Mouse (Mus musculus): ENCODE data around the gene Rxrb. TPM values are rescaled to one million over a fixed set of nuclear protein-coding genes. Genes with fewer than 3 reads are reported as not detected.

Rxrb gene
- total and polyA plus RNA-seq, 2 experiments from 2014 or later, result 28.4 to 29.4 TPM

DNA sequence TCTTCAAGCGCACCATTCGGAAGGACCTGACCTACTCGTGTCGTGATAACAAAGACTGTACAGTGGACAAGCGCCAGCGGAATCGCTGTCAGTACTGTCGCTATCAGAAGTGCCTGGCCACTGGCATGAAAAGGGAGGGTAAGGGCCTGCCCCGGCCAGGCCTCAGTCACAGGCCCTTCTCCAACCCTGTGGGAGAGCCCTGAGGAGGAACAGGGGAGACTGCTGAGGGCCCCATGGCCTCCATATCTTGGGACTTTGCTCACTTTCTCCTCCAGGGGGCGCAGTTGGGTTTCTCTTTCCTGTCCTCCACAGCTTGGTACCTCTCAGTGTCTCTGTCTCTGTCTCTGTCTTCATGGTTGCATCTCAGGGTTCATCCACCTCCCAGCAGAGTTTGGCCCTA is 2.5 kb downstream of the Rxrb start:
- no peak overlapping the region for H3K9ac ChIP-seq (replicated peaks; ENCODE audit: low read depth, low read length)
- peaks cover 51% of the 10 kb centered on the region for H3K36me3 ChIP-seq (replicated peaks; ENCODE audit: control insufficient read depth, insufficient read depth, low read length)
- peaks cover 29% of the 10 kb centered on the region for H3K4me1 ChIP-seq (ENCODE audit: control insufficient read depth, insufficient read depth)
- no peak overlapping the region for H3K4me2 ChIP-seq (ENCODE audit: low read depth, low read length)
- TF ChIP-seq CTCF (IDR thresholded peaks at IDR 0.05; ENCODE audit: low read depth) (peak; percentile 57), EP300 (IDR thresholded peaks at IDR 0.05; ENCODE audit: low read depth) (no peak)
- 40% methylated on average over 10 of the region's 10 CpGs for WGBS
- no peaks in the 10 kb centered on the region for H3K9me3 ChIP-seq (replicated peaks; ENCODE audit: control insufficient read depth, low read length)
- H3K27ac ChIP-seq (ENCODE audit: low read depth), result peak overlapping the region; percentile 43
- peak; percentile 58 for DNase-seq (ENCODE audit: low spot score)
- no peak overlapping the region for H3K4me3 ChIP-seq (ENCODE audit: low read depth, low read length)
- H3K27me3 ChIP-seq (ENCODE audit: control insufficient read depth, insufficient read depth, low read length), result 0 out of 2 replicates have a peak, but pooled peaks cover 3% of the 10 kb centered on the region
- ATAC-seq (ENCODE audit: insufficient read depth, low read depth), result peak; percentile 24

DNA sequence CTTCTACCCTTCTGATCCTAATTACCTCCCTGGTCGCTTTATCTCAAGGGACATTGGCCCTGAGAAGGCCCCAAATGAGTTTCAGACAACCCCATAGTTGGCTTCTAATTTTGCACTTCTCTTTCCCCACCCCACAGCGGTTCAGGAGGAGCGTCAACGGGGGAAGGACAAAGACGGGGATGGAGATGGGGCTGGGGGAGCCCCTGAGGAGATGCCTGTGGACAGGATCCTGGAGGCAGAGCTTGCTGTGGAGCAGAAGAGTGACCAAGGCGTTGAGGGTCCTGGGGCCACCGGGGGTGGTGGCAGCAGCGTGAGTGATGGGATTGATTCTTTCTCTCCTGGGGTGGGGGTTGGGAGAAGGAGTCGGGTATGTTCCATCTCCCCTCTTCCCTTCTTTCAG is 3.9 kb downstream of the Rxrb start:
- 93% methylated on average over 9 of the region's 9 CpGs for WGBS

GRCm38 (mm10) chr17:34036647-34037046 is 5.0 kb downstream of the Rxrb start:
- no peak overlapping the region for H3K27ac ChIP-seq (ENCODE audit: low read depth)
- peaks cover 28% of the 10 kb centered on the region for H3K4me1 ChIP-seq (ENCODE audit: control insufficient read depth, insufficient read depth)
- H3K4me3 ChIP-seq (ENCODE audit: low read depth, low read length), result no peak overlapping the region
- no peaks in the 10 kb centered on the region for H3K9me3 ChIP-seq (replicated peaks; ENCODE audit: control insufficient read depth, low read length)
- WGBS, result 69% methylated on average over 10 of the region's 10 CpGs
- TF ChIP-seq EP300 (IDR thresholded peaks at IDR 0.05; ENCODE audit: low read depth), result no peak
- TF ChIP-seq CTCF (IDR thresholded peaks at IDR 0.05; ENCODE audit: low read depth), result no peak
- H3K36me3 ChIP-seq (replicated peaks; ENCODE audit: control insufficient read depth, insufficient read depth, low read length), result peaks cover 39% of the 10 kb centered on the region
- no peak for ATAC-seq (ENCODE audit: insufficient read depth, low read depth)
- no peak for DNase-seq (ENCODE audit: low spot score)
- H3K27me3 ChIP-seq (ENCODE audit: control insufficient read depth, insufficient read depth, low read length), result peaks cover 14% of the 10 kb centered on the region; the same call in 1 of the 2 replicates
- no peak overlapping the region for H3K9ac ChIP-seq (replicated peaks; ENCODE audit: low read depth, low read length)
- no peak overlapping the region for H3K4me2 ChIP-seq (ENCODE audit: low read depth, low read length)

More for the DNA sequence above, 3.9 kb downstream of the Rxrb start:
- Histone ChIP-seq H3K36me3 (replicated peaks; ENCODE audit: control insufficient read depth, insufficient read depth, low read length) (peaks cover 39% of the 10 kb centered on the region), H3K27me3 (ENCODE audit: control insufficient read depth, insufficient read depth, low read length) (0 out of 2 replicates have a peak, but pooled peaks cover 3% of the 10 kb centered on the region), H3K9me3 (replicated peaks; ENCODE audit: control insufficient read depth, low read length) (no peaks in the 10 kb centered on the region), H3K4me3 (ENCODE audit: low read depth, low read length) (no peak overlapping the region), H3K27ac (ENCODE audit: low read depth) (no peak overlapping the region), H3K4me2 (ENCODE audit: low read depth, low read length) (no peak overlapping the region), H3K9ac (replicated peaks; ENCODE audit: low read depth, low read length) (no peak overlapping the region), H3K4me1 (ENCODE audit: control insufficient read depth, insufficient read depth) (peaks cover 33% of the 10 kb centered on the region)
- TF ChIP-seq CTCF (IDR thresholded peaks at IDR 0.05; ENCODE audit: low read depth), result no peak
- TF ChIP-seq EP300 (IDR thresholded peaks at IDR 0.05; ENCODE audit: low read depth), result no peak
- ATAC-seq (ENCODE audit: insufficient read depth, low read depth) (no peak), DNase-seq (ENCODE audit: low spot score) (no peak)

DNA sequence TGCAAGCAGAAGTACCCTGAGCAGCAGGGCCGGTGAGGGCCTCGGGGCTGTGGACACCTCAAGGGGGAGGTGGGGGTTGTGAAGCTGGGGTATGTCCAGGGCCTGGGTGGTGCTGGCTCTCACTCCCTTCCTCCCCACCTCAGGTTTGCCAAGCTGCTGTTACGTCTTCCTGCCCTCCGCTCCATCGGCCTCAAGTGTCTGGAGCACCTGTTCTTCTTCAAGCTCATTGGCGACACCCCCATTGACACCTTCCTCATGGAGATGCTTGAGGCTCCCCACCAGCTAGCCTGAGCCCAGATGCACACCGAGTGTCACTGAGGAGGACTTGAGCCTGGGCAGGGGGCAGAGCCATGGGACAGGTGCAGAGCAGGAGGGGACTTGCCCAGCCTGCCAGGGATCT is 5.6 kb downstream of the Rxrb start:
- ATAC-seq (ENCODE audit: insufficient read depth, low read depth), result no peak

GRCm38 (mm10) chr17:34038440-34038839 is 6.8 kb downstream of the Rxrb start:
- Histone ChIP-seq H3K9ac (replicated peaks; ENCODE audit: low read depth, low read length) (no peak overlapping the region), H3K4me2 (ENCODE audit: low read depth, low read length) (peak overlapping the region; percentile 34), H3K27ac (ENCODE audit: low read depth) (no peak overlapping the region), H3K4me3 (ENCODE audit: low read depth, low read length) (peak overlapping the region; percentile 15), H3K9me3 (replicated peaks; ENCODE audit: control insufficient read depth, low read length) (no peaks in the 10 kb centered on the region), H3K36me3 (replicated peaks; ENCODE audit: control insufficient read depth, insufficient read depth, low read length) (peaks cover 39% of the 10 kb centered on the region), H3K4me1 (ENCODE audit: control insufficient read depth, insufficient read depth) (peaks cover 20% of the 10 kb centered on the region), H3K27me3 (ENCODE audit: control insufficient read depth, insufficient read depth, low read length) (peaks cover 21% of the 10 kb centered on the region)
- 17% methylated on average over 16 of the region's 21 CpGs for WGBS
- ATAC-seq (ENCODE audit: insufficient read depth, low read depth), result no peak
- TF ChIP-seq CTCF (IDR thresholded peaks at IDR 0.05; ENCODE audit: low read depth) (no peak), EP300 (IDR thresholded peaks at IDR 0.05; ENCODE audit: low read depth) (no peak)
- no peak for DNase-seq (ENCODE audit: low spot score)

More for the DNA sequence above, 5.6 kb downstream of the Rxrb start:
- Histone ChIP-seq H3K4me1 (ENCODE audit: control insufficient read depth, insufficient read depth) (peaks cover 28% of the 10 kb centered on the region), H3K27ac (ENCODE audit: low read depth) (no peak overlapping the region), H3K9me3 (replicated peaks; ENCODE audit: control insufficient read depth, low read length) (no peaks in the 10 kb centered on the region), H3K4me3 (ENCODE audit: low read depth, low read length) (no peak overlapping the region), H3K9ac (replicated peaks; ENCODE audit: low read depth, low read length) (no peak overlapping the region), H3K36me3 (replicated peaks; ENCODE audit: control insufficient read depth, insufficient read depth, low read length) (peaks cover 39% of the 10 kb centered on the region), H3K27me3 (ENCODE audit: control insufficient read depth, insufficient read depth, low read length) (peaks cover 20% of the 10 kb centered on the region; the same call in 1 of the 2 replicates), H3K4me2 (ENCODE audit: low read depth, low read length) (no peak overlapping the region)
- TF ChIP-seq CTCF (IDR thresholded peaks at IDR 0.05; ENCODE audit: low read depth), result no peak
- 87% methylated on average over 7 of the region's 7 CpGs for WGBS
- DNase-seq (ENCODE audit: low spot score), result no peak
